Mouse (Mus musculus) lung, adult 2 months (tissue): Measurements from ENCODE around the gene Gse1. TPM values are rescaled to one million over a fixed set of nuclear protein-coding genes. Genes with fewer than 3 reads are reported as not detected.

ENCODE experiments used
- DNase-seq: peaks from one replicate; pipeline ENCODE4 v3.0.0; 2022
- H3K4me1 ChIP-seq: fragments of 200-500 bp; 2 replicates; pipeline ENCODE4 v1.6.1; 2011; ENCODE audit warnings: low read length; ENCODE audit not compliant: control insufficient read depth, insufficient read depth
- H3K4me3 ChIP-seq: fragments of 200-500 bp; replicated peaks from 2 replicates; pipeline ENCODE3; 2011; ENCODE audit warnings: low read depth, mild to moderate bottlenecking, control low read depth, low read length; ENCODE audit errors: extremely low read depth
- CTCF ChIP-seq: fragments of 200-500 bp; IDR thresholded peaks from 2 replicates; pipeline ENCODE4 v1.5.1; 2011; ENCODE audit warnings: mild to moderate bottlenecking, low read length, control low read depth; ENCODE audit not compliant: insufficient read depth
- POLR2A ChIP-seq: fragments of 200-500 bp; IDR thresholded peaks from 2 replicates; pipeline ENCODE4 v1.6.1; 2011; ENCODE audit warnings: low read depth, mild to moderate bottlenecking, control low read depth, low read length, borderline replicate concordance; ENCODE audit errors: extremely low read depth
- WGBS: fragments of 180-500 bp; shearing (Covaris S2); methylation state at CpG from one replicate; pipeline ENCODE4 v1.1.7; 2018; 5-methylcytosine and 5-hydroxymethylcytosine counted together
- polyA plus RNA-seq: library from polyadenylated mRNA; depleted of rRNA; stranded (reverse); fragments of >200 nt; gene quantifications from 2 replicates; pipeline ENCODE4 v1.2.3, GENCODE M21; 2012

Gse1 gene
- polyA plus RNA-seq, 1 experiment = 35.6 TPM

- H3K4me1 ChIP-seq = no peaks in the 10 kb centered on the region
- no peak for DNase-seq
- TF ChIP-seq CTCF (no peak), POLR2A (no peak)
- no peak overlapping the region for H3K4me3 ChIP-seq
- 50% methylated on average over 2 of the region's 2 CpGs for WGBS
Observed at GRCm38 (mm10) chr8:120589921-120590320, 361.7 kb downstream of the Gse1 start.

- 40% methylated on average over 10 of the region's 10 CpGs for WGBS
- Histone ChIP-seq H3K4me1 (no peaks in the 10 kb centered on the region), H3K4me3 (no peak overlapping the region)
- no peak for DNase-seq
- TF ChIP-seq CTCF (no peak), POLR2A (no peak)
Observed at GRCm38 (mm10) chr8:120591587-120592292, 363.5 kb downstream of the Gse1 start.

GRCm38 (mm10) chr8:120594571-120594970 is 366.3 kb downstream of the Gse1 start:
- 89% methylated on average over 5 of the region's 5 CpGs for WGBS
- H3K4me1 ChIP-seq = no peaks in the 10 kb centered on the region
- TF ChIP-seq POLR2A (no peak), CTCF (peak; percentile 31; the same call in 1 of the 2 replicates)
- no peak for DNase-seq
- no peak overlapping the region for H3K4me3 ChIP-seq

GRCm38 (mm10) chr8:120595963-120596362 is 367.7 kb downstream of the Gse1 start:
- TF ChIP-seq POLR2A (no peak), CTCF (peak; percentile 91)
- no peaks in the 10 kb centered on the region for H3K4me1 ChIP-seq
- H3K4me3 ChIP-seq = no peak overlapping the region
- 13% methylated on average over 5 of the region's 5 CpGs for WGBS
- DNase-seq = peak; percentile 54

GRCm38 (mm10) chr8:120598579-120598978 is 370.3 kb downstream of the Gse1 start:
- no peak for TF ChIP-seq POLR2A
- no peak for TF ChIP-seq CTCF
- 38% methylated on average over 24 of the region's 24 CpGs for WGBS
- Histone ChIP-seq H3K4me1 (no peaks in the 10 kb centered on the region), H3K4me3 (no peak overlapping the region)
- DNase-seq = no peak

- no peaks in the 10 kb centered on the region for H3K4me1 ChIP-seq
- peak; percentile 87 for TF ChIP-seq CTCF
- TF ChIP-seq POLR2A = no peak
- DNase-seq = peak; percentile 85
- WGBS = 39% methylated on average over 7 of the region's 7 CpGs
- no peak overlapping the region for H3K4me3 ChIP-seq
Observed at GRCm38 (mm10) chr8:120599504-120599903, 371.2 kb downstream of the Gse1 start.

- 51% methylated on average over 6 of the region's 6 CpGs for WGBS
- DNase-seq = no peak
- no peak overlapping the region for H3K4me3 ChIP-seq
- H3K4me1 ChIP-seq = no peaks in the 10 kb centered on the region
- TF ChIP-seq POLR2A = no peak
- TF ChIP-seq CTCF = no peak
Observed at GRCm38 (mm10) chr8:120602672-120603071, 374.4 kb downstream of the Gse1 start.

- WGBS = 76% methylated on average over 9 of the region's 9 CpGs
- DNase-seq = no peak
- TF ChIP-seq POLR2A (no peak), CTCF (no peak)
- no peaks in the 10 kb centered on the region for H3K4me1 ChIP-seq
- H3K4me3 ChIP-seq = no peak overlapping the region
Observed at GRCm38 (mm10) chr8:120607460-120607859, 379.2 kb downstream of the Gse1 start.

GRCm38 (mm10) chr8:120607885-120608284 is 379.6 kb downstream of the Gse1 start:
- 10% methylated on average over 7 of the region's 7 CpGs for WGBS
- DNase-seq = peak; percentile 77
- no peaks in the 10 kb centered on the region for H3K4me1 ChIP-seq
- no peak overlapping the region for H3K4me3 ChIP-seq
- peak; percentile 87 for TF ChIP-seq CTCF
- no peak for TF ChIP-seq POLR2A

GRCm38 (mm10) chr8:120610824-120611223 is 382.6 kb downstream of the Gse1 start:
- no peaks in the 10 kb centered on the region for H3K4me1 ChIP-seq
- 76% methylated on average over 6 of the region's 6 CpGs for WGBS

More at GRCm38 (mm10) chr8:120610824-120611223, 382.6 kb downstream of the Gse1 start:
- no peak for DNase-seq
- no peak overlapping the region for H3K4me3 ChIP-seq
- TF ChIP-seq CTCF (no peak), POLR2A (no peak)
